Mouse (Mus musculus): ENCODE data around the gene Egfl8. TPM values are rescaled to one million over a fixed set of nuclear protein-coding genes. Genes with fewer than 3 reads are reported as not detected.

The Egfl8 gene
- total RNA-seq, 2 experiments from 2014 or later = 2.0 to 2.4 TPM

DNA sequence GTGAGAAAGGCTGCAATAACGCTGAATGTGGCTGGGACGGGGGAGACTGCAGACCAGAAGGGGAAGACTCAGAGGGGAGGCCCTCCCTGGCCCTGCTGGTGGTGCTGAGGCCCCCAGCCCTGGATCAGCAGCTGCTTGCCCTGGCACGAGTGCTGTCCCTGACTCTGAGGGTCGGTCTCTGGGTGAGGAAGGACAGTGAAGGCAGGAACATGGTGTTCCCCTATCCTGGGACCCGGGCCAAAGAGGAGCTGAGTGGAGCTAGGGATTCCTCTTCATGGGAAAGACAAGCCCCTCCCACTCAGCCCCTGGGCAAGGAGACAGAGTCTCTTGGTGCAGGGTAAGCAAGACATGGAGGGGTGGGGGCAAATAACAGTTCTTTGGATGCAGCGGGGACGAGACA is 32.4 kb downstream of the Egfl8 start:
- DNase-seq (ENCODE audit: low spot score in 2 of 2) = no peak

GRCm38 (mm10) chr17:34582528-34582927 is 33.2 kb downstream of the Egfl8 start:
- DNase-seq (ENCODE audit: low spot score in 2 of 2) = no peak

DNA sequence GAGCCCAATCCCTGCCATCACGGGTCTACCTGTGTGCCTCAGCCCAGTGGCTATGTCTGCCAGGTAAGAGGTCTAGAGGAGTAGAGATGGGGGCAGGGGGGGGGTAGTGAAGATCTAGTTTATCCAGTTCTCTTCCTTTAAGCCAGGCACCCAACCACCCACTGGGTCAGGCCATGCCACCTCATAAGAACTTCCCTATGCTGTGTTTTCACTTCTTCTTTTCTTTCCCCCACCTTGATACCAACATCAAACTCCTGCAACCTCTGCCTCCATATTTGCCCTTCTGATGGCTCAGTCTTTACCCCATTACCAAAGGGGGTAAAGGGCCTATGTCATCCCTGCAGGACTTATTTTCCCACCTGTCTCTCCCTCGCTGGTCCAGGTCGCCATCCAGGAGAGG is 37.7 kb downstream of the Egfl8 start:
- no peak for DNase-seq (ENCODE audit: low spot score in 2 of 2)

DNA sequence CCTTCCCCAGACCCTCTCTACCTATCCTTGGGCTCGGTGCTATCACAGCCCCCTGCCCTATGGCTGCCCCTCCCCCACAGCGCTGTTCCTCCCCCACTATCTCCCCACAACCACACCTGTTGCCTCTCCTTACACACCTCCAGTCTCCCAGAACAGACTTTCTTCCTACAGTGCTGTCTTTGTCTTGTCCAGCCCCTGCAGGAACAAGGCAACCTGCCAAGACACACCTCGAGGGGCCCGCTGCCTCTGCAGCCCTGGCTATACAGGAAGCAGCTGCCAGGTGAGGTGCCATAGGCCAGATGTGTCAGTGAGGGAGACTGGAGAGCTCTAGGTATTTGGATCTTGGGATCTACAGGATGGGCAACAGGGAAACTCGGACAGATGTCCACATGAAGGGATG is 39.2 kb downstream of the Egfl8 start:
- DNase-seq (ENCODE audit: low spot score in 2 of 2) = no peak

DNA sequence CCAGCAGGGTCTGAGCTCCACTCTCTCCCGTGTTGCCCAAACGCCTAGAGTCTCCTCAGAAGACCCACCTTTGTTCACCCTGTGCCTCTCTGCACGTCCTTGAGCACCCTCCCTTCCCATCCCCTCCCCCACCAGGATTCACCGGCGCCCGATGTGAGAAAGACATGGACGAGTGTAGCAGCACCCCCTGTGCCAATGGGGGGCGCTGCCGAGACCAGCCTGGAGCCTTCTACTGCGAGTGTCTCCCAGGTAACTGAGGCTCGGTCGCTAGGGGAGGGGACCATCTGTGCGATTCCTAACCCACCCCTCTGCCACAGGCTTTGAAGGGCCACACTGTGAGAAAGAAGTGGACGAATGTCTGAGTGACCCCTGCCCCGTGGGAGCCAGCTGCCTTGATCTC is 43.4 kb downstream of the Egfl8 start:
- no peak for DNase-seq (ENCODE audit: low spot score in 2 of 2)

DNA sequence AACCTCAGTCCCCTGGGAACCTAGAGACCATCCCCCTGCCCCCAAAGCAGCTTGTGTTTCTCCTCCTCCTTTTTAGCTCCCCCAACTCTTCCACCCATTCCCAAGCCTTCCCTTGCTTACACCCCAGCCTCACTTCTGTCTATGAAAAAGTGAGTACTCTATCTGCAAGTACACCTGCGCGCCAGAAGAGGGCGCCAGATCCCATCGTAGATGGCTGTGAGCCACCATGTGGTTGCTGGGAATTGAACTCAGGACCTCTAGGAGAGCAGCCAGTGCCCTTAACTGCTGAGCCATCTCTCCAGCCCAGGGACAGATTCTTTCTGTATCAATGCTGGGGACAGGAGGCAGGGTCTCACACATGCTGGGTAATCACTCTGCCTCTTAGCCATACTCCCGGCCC is 43.9 kb downstream of the Egfl8 start:
- no peak for DNase-seq (ENCODE audit: low spot score in 2 of 2)

GRCm38 (mm10) chr17:34569919-34570318 is 45.9 kb downstream of the Egfl8 start:
- DNase-seq (ENCODE audit: low spot score in 2 of 2) = no peak

DNA sequence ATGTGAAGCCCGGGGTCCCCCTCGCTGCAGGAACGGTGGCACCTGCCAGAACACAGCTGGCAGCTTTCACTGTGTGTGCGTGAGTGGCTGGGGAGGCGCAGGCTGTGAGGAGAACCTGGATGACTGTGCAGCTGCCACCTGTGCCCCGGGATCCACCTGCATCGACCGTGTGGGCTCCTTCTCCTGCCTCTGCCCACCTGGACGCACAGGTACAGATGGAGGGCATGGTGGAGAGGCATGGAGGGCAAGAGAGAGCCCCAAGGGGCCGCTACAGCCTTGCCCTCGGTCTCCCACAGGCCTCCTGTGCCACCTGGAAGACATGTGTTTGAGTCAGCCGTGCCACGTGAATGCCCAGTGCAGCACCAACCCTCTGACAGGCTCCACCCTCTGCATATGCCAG is 47.4 kb downstream of the Egfl8 start:
- DNase-seq (ENCODE audit: low spot score in 2 of 2) = no peak

GRCm38 (mm10) chr17:34567311-34567710 is 48.5 kb downstream of the Egfl8 start:
- no peak for DNase-seq (ENCODE audit: low spot score in 2 of 2)

- no peak for DNase-seq (ENCODE audit: low spot score in 2 of 2)
These were observed 51.0 kb downstream of the Egfl8 start for GRCm38 (mm10) chr17:34564796-34565195.

DNA sequence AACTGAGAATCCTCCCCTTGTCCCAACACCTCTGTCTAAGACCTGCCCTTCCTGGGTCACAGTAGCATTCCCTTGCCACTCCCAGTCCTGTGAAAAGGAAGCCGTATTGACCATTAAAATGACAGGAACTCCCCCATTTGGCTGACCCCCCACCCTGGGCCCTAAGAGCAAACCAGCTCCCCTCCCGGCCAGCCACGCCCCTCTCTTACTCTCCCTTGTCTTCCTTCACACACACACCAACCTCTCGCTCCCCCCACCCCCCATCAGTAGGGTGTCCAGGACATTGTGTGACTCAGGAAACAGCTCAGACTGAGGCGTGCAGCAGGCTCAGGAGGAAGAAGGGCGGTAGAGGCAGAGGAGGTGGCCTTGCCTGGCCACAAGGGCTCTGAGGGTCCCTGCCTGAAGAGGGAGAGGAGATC is 51.8 kb downstream of the Egfl8 start, which contains the start of gene Notch4:
Gene Notch4 (plus strand): TSS at position 266 of the 419 bp plus-strand sequence.
- DNase-seq (ENCODE audit: low spot score in 2 of 2) = no peak

DNA sequence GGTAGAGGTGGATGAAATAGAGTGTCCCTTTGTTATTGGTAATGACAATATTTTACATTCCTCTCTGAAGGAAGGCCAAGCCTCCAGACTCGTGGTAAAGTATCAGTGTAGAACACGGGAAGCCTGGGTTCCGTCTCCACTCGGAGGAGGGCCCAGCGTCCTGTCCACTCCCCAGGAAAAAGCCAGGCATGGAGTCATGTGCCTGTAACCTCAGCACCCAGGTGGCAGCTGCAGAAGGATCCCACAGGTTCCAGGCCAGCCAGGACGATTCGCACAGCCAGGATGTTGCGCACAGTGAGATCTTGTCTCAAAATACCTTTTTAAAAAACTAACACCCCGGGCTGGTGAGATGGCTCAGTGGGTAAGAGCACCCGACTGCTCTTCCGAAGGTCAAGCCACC is 52.4 kb downstream of the Egfl8 start:
- no peak for DNase-seq (ENCODE audit: low spot score in 2 of 2)

Other genes starting within 250 kb of the Egfl8 start
- not detected for gene Btnl1, start 238.8 kb downstream of the Egfl8 start, total RNA-seq (2021)
- gene BC051142, start 217.2 kb downstream of the Egfl8 start, total RNA-seq (2021) = 1 to 10 TPM; 2.1 to 4.5 TPM
- not detected for gene Btnl4, start 138.7 kb downstream of the Egfl8 start, total RNA-seq (2021)
- gene Btnl6, start 98.6 kb downstream of the Egfl8 start, total RNA-seq (2021) = not detected
- gene Notch4, start 51.7 kb downstream of the Egfl8 start, total RNA-seq (2021) = 1 to 10 TPM; 9.0 TPM
- gene Gpsm3, start 26.2 kb downstream of the Egfl8 start, total RNA-seq (2021) = 1 to 10 TPM; 1.8 to 2.2 TPM
- gene Pbx2, start 24.7 kb downstream of the Egfl8 start, total RNA-seq (2021) = 10 to 100 TPM; 67.3 to 69.1 TPM
- gene Ager, start 18.1 kb downstream of the Egfl8 start, total RNA-seq (2021) = under 1 TPM; 0.61 to 0.67 TPM
- 10 to 100 TPM; 81.8 to 81.9 TPM for gene Rnf5, start 12.3 kb downstream of the Egfl8 start, total RNA-seq (2021)
- 100 to 1,000 TPM; 162 to 175 TPM for gene Agpat1, start 11.7 kb downstream of the Egfl8 start, total RNA-seq (2021)
- gene Ppt2, start 12.5 kb upstream of the Egfl8 start, total RNA-seq (2021) = 10 to 100 TPM; 47.9 to 49.3 TPM
- gene Prrt1, start 13.6 kb upstream of the Egfl8 start, total RNA-seq (2021) = 100 to 1,000 TPM; 265 to 276 TPM
- 10 to 100 TPM; 16.6 to 18.0 TPM for gene Fkbpl, start 28.8 kb upstream of the Egfl8 start, total RNA-seq (2021)
- 10 to 100 TPM; 83.4 to 95.0 TPM for gene Atf6b, start 31.2 kb upstream of the Egfl8 start, total RNA-seq (2021)
- gene Tnxb, start 54.6 kb upstream of the Egfl8 start, total RNA-seq (2021) = 10 to 100 TPM; 12.1 to 12.3 TPM
- gene C4b, start 127.9 kb upstream of the Egfl8 start, total RNA-seq (2021) = 10 to 100 TPM; 71.3 to 73.0 TPM
- gene Cyp21a1, start 188.6 kb upstream of the Egfl8 start, total RNA-seq (2021) = under 1 TPM in 1 of 2 experiments, not detected in 1; 0.30 TPM
- gene Stk19, start 221.0 kb upstream of the Egfl8 start, total RNA-seq (2021) = 10 to 100 TPM; 50.8 to 53.8 TPM
- gene Dxo, start 221.0 kb upstream of the Egfl8 start, total RNA-seq (2021) = 10 to 100 TPM; 36.6 to 40.8 TPM
- gene Skiv2l, start 234.2 kb upstream of the Egfl8 start, total RNA-seq (2021) = 10 to 100 TPM; 70.1 to 74.2 TPM
- 10 to 100 TPM; 34.1 to 39.6 TPM for gene Nelfe, start 234.4 kb upstream of the Egfl8 start, total RNA-seq (2021)
- not detected for gene Cfb, start 246.5 kb upstream of the Egfl8 start, total RNA-seq (2021)